Mouse (Mus musculus) cerebellum, adult 2 months (tissue): ENCODE data around the gene Wfdc1. TPM values are rescaled to one million over a fixed set of nuclear protein-coding genes. Genes with fewer than 3 reads are reported as not detected.

ENCODE experiments used
- DNase-seq, 2 experiments: peaks; one replicate each; pipeline ENCODE4 v3.0.0; 2021
- H3K27ac ChIP-seq: fragments of 200-500 bp; 2 replicates; pipeline ENCODE4 v1.5.1; 2012; ENCODE audit warnings: low read length, control low read depth, inconsistent platforms; ENCODE audit not compliant: insufficient read depth
- H3K27me3 ChIP-seq: fragments of 200-500 bp; 2 replicates; pipeline ENCODE4 v1.6.1; 2012; ENCODE audit warnings: inconsistent platforms, mild to moderate bottlenecking, low read length, moderate library complexity; ENCODE audit not compliant: control insufficient read depth, insufficient read depth
- H3K4me1 ChIP-seq: fragments of 200-500 bp; 2 replicates; pipeline ENCODE4 v1.6.1; 2011; ENCODE audit warnings: low read length; ENCODE audit not compliant: control insufficient read depth, insufficient read depth
- H3K4me3 ChIP-seq: fragments of 200-500 bp; replicated peaks from 2 replicates; pipeline ENCODE3; 2011; ENCODE audit warnings: mild to moderate bottlenecking, low read depth, low read length, control low read depth; ENCODE audit not compliant: insufficient read depth
- CTCF ChIP-seq: fragments of 200-500 bp; IDR thresholded peaks from 2 replicates; pipeline ENCODE4 v1.5.1; 2011; ENCODE audit warnings: low read depth, mild to moderate bottlenecking, control low read depth, low read length, moderate library complexity, borderline replicate concordance; ENCODE audit not compliant: insufficient read depth
- POLR2A ChIP-seq: fragments of 200-500 bp; IDR thresholded peaks from 2 replicates; pipeline ENCODE4 v1.6.1; 2011; ENCODE audit warnings: low read length, control low read depth, borderline replicate concordance; ENCODE audit not compliant: insufficient read depth
- WGBS: fragments of 180-500 bp; shearing (Covaris S2); methylation state at CpG from one replicate; pipeline ENCODE4 v1.1.7; 2018; 5-methylcytosine and 5-hydroxymethylcytosine counted together
- polyA plus RNA-seq: library from polyadenylated mRNA; depleted of rRNA; stranded (reverse); fragments of >200 nt; gene quantifications from 2 replicates; pipeline ENCODE4 v1.2.3, GENCODE M21; 2012; rRNA removed

Wfdc1 gene
- polyA plus RNA-seq, 1 experiment: 19.3 TPM

DNA sequence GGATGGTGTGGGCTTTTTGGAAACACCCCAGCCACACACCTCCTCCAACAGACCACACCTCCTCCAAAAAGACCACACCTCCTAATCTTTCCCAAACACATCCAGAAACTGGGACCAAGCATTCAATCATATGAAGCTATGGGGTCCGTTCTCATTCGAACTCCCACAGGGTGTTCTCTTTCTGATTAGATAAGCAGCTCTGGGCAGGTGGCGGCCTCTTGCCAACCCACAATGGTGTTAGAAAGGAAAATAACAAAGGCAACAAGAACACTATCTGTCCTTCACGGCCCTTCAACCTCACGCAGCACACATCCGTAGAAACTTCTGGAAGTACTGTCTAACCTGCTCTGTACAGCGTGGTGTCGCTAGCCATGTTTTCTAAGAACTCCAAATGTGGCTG is 60.9 kb downstream of the Wfdc1 start:
- no peak for DNase-seq
- no peak for TF ChIP-seq CTCF
- no peak for TF ChIP-seq POLR2A
- no peaks in the 10 kb centered on the region for H3K4me1 ChIP-seq
- H3K27ac ChIP-seq: no peak overlapping the region
- 91% methylated on average over 8 of the region's 8 CpGs for WGBS
- no peak overlapping the region for H3K4me3 ChIP-seq
- no peaks in the 10 kb centered on the region; the same call in 1 of the 2 replicates for H3K27me3 ChIP-seq

DNA sequence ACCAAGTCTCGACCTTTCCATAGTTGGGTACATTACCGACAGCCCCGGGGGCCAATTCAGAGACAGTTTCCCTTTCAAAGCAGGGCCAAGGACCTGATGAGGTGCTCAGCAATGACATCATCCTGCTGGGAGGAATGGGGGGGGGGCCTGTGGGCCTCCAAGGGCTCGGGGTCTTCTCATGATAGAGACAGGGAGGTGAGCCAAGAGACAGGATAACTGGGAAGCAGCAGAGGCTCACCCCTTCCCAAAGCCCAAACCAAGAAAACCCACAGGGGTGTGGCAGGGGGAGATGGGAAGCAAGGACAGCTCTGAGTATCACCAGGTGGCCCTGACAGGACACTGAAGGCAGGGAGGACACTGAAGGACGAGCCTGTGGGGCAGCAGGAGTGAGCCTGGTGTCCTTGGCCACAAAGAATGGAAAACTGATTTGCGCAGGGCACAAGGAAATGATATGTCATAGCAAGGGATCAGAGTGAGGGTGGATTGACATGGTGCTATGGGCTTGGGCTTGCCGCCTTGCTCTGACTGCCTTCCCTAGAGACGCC is 62.3 kb downstream of the Wfdc1 start:
- H3K27ac ChIP-seq: no peak overlapping the region
- no peak overlapping the region for H3K4me3 ChIP-seq
- TF ChIP-seq POLR2A: no peak
- TF ChIP-seq CTCF: no peak
- no peaks in the 10 kb centered on the region for H3K4me1 ChIP-seq
- H3K27me3 ChIP-seq: no peaks in the 10 kb centered on the region; the same call in 1 of the 2 replicates
- DNase-seq: no peak
- WGBS: 83% methylated on average over 8 of the region's 8 CpGs

DNA sequence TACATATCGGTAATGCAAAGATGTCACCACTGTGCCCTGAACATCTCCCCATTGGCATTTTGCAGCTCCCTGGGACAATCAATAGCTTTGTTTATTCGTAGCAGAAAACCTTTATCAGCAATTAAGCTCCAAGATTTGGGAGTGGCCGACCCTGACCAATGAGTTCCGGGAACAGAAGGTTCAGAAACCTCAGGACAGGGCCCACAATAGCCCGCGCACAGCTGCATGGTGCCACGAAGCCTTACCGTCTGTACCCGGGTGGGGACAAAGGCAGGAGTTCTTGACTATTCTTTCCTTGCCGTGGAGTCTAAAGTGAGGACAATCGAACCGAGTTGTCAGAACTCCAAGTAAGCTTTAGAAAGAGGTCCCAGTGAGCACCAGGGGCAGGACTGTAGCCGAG is 65.9 kb downstream of the Wfdc1 start:
- Histone ChIP-seq H3K27ac (no peak overlapping the region), H3K27me3 (no peaks in the 10 kb centered on the region; the same call in 1 of the 2 replicates), H3K4me3 (no peak overlapping the region), H3K4me1 (no peaks in the 10 kb centered on the region)
- no peak for DNase-seq
- 70% methylated on average over 13 of the region's 13 CpGs for WGBS
- TF ChIP-seq POLR2A (no peak), CTCF (no peak)

DNA sequence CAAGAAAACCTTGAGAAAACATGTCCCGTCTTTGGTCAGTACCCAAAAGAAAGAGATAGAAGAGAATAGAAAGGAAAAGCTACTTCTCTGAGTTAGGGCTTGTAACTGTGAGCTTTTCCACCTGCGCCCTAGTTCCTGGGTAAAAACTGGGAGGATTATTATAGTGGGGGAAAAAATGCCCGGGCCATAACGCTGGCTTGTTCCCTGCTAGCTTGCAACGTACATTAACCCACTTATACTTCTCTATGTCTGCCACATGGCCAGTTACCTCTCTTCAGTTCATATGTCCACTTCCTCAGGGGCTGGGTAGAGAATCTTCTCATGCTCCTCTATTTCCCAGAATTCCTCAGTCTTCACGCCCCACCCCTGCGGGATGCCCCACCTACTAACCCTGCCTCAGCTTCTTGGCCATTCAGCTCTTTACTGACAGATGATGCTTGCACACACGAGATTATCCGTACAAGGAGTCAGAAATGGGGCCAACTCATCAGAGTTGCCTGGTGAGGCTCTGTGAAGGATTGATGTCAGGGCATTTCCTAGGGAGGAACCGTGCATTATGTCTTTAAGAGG is 70.3 kb downstream of the Wfdc1 start:
- Histone ChIP-seq H3K27me3 (no peaks in the 10 kb centered on the region; the same call in 1 of the 2 replicates), H3K4me1 (no peaks in the 10 kb centered on the region), H3K27ac (no peak overlapping the region), H3K4me3 (no peak overlapping the region)
- TF ChIP-seq CTCF (no peak), POLR2A (no peak)
- WGBS: 81% methylated on average over 10 of the region's 10 CpGs
- DNase-seq: no peak

DNA sequence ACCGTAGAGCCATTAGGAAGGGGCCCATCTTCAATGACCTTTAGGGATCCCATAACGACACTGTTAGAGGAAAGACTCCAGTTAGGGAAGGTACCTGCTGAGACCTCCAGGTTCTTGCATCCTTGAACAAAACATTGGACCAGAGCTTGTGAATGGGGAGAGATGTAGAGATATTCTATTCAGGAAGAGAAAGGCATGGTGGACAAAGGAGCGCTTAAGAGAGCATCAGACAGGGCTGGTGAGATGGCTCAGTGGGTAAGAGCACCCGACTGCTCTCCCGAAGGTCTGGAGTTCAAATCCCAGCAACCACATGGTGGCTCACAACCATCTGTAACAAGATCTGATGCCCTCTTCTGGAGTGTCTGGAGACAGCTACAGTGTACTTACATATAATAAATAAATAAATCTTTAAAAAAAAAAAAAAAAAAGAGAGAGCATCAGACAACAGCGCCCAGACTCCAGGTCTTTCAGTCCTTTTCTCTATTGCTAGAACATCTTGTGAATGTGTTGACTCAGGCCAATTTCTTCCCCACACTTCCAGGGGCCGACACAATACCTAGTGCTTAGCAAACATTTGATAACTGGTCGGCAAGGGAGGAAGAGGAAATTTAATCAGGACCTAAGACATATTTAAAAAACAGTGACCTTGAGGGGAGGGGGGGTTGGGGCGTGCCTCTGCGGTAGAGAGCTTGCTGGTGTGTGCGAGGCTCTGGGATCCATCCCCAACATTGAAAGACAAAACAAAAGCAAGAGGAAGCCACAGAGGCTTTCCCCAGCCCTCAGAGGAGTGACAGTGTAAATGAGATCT is 71.1 kb downstream of the Wfdc1 start:
- no peak overlapping the region for H3K27ac ChIP-seq
- H3K4me1 ChIP-seq: no peaks in the 10 kb centered on the region
- 83% methylated on average over 11 of the region's 11 CpGs for WGBS
- TF ChIP-seq POLR2A: no peak
- TF ChIP-seq CTCF: no peak
- no peak overlapping the region for H3K4me3 ChIP-seq
- no peaks in the 10 kb centered on the region for H3K27me3 ChIP-seq
- no peak for DNase-seq

Other genes starting within 250 kb of the Wfdc1 start
- gene Osgin1, start 232.2 kb upstream of the Wfdc1 start, polyA plus RNA-seq: 0.84 and 0.93 TPM in 2 replicates
- gene Necab2, start 219.6 kb upstream of the Wfdc1 start, polyA plus RNA-seq: 17.0 and 26.6 TPM in 2 replicates
- 0.29 and 0.30 TPM in 2 replicates for gene Slc38a8, start 164.7 kb upstream of the Wfdc1 start, polyA plus RNA-seq
- gene Mbtps1, start 107.6 kb upstream of the Wfdc1 start, polyA plus RNA-seq: 81.6 and 89.4 TPM in 2 replicates
- gene Hsdl1, start 91.2 kb upstream of the Wfdc1 start, polyA plus RNA-seq: 42.4 and 45.0 TPM in 2 replicates
- gene Dnaaf1, start 91.1 kb upstream of the Wfdc1 start, polyA plus RNA-seq: 0.20 and 0.27 TPM in 2 replicates
- gene Taf1c, start 61.1 kb upstream of the Wfdc1 start, polyA plus RNA-seq: 14.2 and 14.6 TPM in 2 replicates
- gene Adad2, start 53.6 kb upstream of the Wfdc1 start, polyA plus RNA-seq: 0.11 TPM in 2 replicates
- 92.6 and 99.0 TPM in 2 replicates for gene Kcng4, start 30.7 kb upstream of the Wfdc1 start, polyA plus RNA-seq
- gene Atp2c2, start 33.6 kb downstream of the Wfdc1 start, polyA plus RNA-seq: 0.28 and 0.35 TPM in 2 replicates
- 10.8 and 11.0 TPM in 2 replicates for gene Tldc1, start 112.1 kb downstream of the Wfdc1 start, polyA plus RNA-seq
- gene Cotl1, start 174.2 kb downstream of the Wfdc1 start, polyA plus RNA-seq: 149 and 156 TPM in 2 replicates
- 12.7 and 15.3 TPM in 2 replicates for gene Klhl36, start 195.9 kb downstream of the Wfdc1 start, polyA plus RNA-seq
- 96.4 and 110 TPM in 2 replicates for gene Usp10, start 244.0 kb downstream of the Wfdc1 start, polyA plus RNA-seq
- gene Gm20388, start 244.5 kb downstream of the Wfdc1 start, polyA plus RNA-seq: 18.7 and 24.4 TPM in 2 replicates